Mouse (Mus musculus) bone marrow, adult 2 months (tissue): ENCODE results near the gene Nf1. TPM values are rescaled to one million over a fixed set of nuclear protein-coding genes. Genes with fewer than 3 reads are reported as not detected.

Experiments used
- H3K27ac ChIP-seq: fragments of 200-500 bp; 2 replicates; pipeline ENCODE4 v1.5.1; 2012; ENCODE audit warnings: low read depth, mild to moderate bottlenecking, control low read depth, inconsistent platforms, low read length; ENCODE audit not compliant: control insufficient read depth, poor library complexity, insufficient read depth
- H3K4me1 ChIP-seq: fragments of 200-500 bp; 2 replicates; pipeline ENCODE4 v1.6.1; 2011; ENCODE audit warnings: low read length; ENCODE audit not compliant: control insufficient read depth, insufficient read depth
- H3K4me3 ChIP-seq: fragments of 200-500 bp; replicated peaks from 2 replicates; pipeline ENCODE3; 2011; ENCODE audit warnings: mild to moderate bottlenecking, low read depth, low read length, control low read depth; ENCODE audit not compliant: control insufficient read depth
- CTCF ChIP-seq: fragments of 200-500 bp; IDR thresholded peaks from 2 replicates; pipeline ENCODE4 v1.5.1; 2011; ENCODE audit warnings: low read length, control low read depth; ENCODE audit not compliant: control insufficient read depth, insufficient read depth
- POLR2A ChIP-seq: fragments of 200-500 bp; IDR thresholded peaks from 2 replicates; pipeline ENCODE4 v1.6.1; 2011; ENCODE audit warnings: low read depth, mild to moderate bottlenecking, control low read depth, low read length, borderline replicate concordance; ENCODE audit not compliant: control insufficient read depth
- WGBS: fragments of 180-500 bp; shearing (Covaris S2); methylation state at CpG from one replicate; pipeline ENCODE4 v1.1.7; 2018; 5-methylcytosine and 5-hydroxymethylcytosine counted together
- polyA plus RNA-seq: library from polyadenylated mRNA; stranded (reverse); fragments of >200 nt; gene quantifications from 2 replicates; pipeline ENCODE4 v1.2.4, GENCODE M21; 2011; ENCODE audit warnings: low replicate concordance; ENCODE audit not compliant: missing spikeins, insufficient read depth, insufficient read length

The Nf1 gene
- polyA plus RNA-seq, 1 experiment = 3.0 TPM

DNA sequence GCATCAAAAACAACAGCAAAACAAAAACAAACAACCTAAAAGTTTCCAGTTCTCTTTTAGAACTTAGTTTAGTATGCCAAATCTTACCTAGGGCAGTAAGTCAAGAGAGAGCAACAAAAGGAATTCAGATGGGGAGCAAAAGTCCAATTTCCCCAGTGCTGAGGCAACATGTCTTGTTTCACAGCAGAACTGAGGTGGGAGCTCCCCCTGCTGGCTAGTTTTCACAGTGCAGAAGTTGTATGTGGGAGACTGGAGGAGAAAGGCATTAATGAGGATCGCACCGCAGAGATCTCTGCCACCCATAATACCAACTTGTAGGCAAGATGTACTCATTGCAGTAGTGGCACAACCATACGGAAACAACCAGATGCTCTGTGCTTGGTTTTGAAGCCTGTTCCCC is 58.8 kb downstream of the Nf1 start:
- Histone ChIP-seq H3K4me1 (no peaks in the 10 kb centered on the region), H3K4me3 (no peak overlapping the region), H3K27ac (no peak overlapping the region)
- WGBS = 27% methylated on average over 3 of the region's 3 CpGs
- TF ChIP-seq POLR2A (no peak), CTCF (peak; percentile 92)

DNA sequence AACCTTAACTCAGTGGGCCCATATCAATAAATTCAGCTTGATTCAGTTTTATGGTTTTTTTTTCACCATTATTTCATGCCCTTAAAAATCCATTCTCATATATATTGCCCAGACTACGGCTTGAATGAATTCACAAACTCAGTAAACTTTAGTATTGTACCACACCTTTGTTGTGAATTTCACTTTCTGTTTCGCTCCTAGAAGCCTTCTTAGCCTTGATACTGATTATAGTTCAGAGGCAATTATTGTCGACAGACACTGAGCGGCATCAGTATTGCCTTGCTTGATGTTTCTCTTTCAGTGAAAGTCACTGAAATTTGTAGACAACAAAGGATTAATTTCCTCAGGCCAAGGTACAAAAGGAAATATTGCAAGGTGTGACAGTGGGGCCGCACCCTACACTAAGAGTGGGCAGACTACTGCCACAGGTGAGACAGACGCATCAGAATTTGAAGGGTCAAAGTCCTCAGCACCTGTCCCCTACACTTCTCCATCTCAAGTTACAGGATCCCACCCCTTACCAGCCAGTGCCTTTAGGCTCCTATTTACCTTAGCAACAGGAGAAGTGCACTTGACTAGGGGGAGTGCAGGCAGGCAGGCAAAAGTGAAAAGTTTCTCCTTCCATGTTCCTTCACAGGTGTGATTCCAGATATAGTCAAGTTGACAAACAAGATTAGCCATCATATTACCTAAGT is 64.3 kb downstream of the Nf1 start:
- H3K4me1 ChIP-seq = no peaks in the 10 kb centered on the region
- 81% methylated on average over 6 of the region's 6 CpGs for WGBS
- H3K4me3 ChIP-seq = no peak overlapping the region
- H3K27ac ChIP-seq = no peak overlapping the region
- TF ChIP-seq CTCF = no peak
- no peak for TF ChIP-seq POLR2A

DNA sequence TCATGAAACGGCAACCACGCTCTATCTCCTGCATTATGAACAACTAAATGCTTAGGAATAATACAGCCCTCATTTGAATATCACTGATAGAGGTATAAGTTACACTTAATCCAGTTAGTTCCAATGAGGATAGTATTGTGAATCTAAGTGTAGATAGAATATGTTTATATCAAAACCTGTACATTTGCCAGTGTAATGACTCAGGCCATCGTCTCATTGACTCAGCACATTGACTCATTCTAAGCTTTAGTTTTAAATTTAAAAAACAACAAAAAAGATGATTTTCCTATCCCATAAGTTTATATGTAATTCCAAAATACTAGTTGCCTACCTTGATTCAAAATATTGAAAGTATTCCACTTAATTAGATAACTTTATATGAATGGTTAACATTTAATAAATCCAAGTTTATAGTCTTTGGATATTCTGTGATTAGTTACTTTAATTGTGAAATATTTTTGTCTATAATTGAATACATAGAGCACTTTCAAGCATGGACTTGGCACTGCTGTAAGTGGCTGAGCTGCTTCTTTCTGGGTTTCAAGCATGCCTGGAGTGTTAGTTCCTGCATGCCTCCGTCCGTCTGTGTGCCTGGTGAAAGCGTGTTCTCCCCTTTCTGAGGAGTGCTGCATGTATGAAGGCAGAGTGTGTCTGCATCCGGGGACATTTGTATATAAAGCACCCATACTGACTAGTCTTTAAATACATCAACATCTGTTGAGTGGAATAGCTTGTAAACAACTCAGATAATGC is 74.4 kb downstream of the Nf1 start:
- no peak overlapping the region for H3K27ac ChIP-seq
- no peak for TF ChIP-seq CTCF
- TF ChIP-seq POLR2A = no peak
- no peaks in the 10 kb centered on the region for H3K4me1 ChIP-seq
- 84% methylated on average over 7 of the region's 7 CpGs for WGBS
- no peak overlapping the region for H3K4me3 ChIP-seq

DNA sequence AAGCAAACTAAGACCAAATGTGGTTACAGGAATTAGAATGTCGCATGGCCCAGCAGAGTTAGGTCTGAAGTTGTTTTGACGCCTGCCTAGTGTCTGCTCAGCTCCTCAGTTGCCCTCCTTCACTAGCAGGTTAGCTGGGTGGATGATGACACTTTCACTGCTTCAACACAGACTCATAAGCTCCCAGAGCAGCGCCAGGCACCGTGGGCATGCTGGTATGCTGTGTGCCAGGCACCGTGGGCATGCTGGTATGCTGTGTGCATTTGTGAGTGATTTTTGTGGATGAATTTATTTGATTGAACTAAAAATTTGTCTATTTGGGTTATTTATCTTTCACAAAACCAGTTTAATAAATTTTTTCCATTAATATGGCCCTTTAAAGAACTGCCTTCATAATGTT is 83.0 kb downstream of the Nf1 start:
- H3K4me3 ChIP-seq = no peak overlapping the region
- H3K27ac ChIP-seq = no peak overlapping the region
- H3K4me1 ChIP-seq = no peaks in the 10 kb centered on the region
- WGBS = 86% methylated on average over 5 of the region's 5 CpGs
- TF ChIP-seq POLR2A = no peak
- no peak for TF ChIP-seq CTCF

DNA sequence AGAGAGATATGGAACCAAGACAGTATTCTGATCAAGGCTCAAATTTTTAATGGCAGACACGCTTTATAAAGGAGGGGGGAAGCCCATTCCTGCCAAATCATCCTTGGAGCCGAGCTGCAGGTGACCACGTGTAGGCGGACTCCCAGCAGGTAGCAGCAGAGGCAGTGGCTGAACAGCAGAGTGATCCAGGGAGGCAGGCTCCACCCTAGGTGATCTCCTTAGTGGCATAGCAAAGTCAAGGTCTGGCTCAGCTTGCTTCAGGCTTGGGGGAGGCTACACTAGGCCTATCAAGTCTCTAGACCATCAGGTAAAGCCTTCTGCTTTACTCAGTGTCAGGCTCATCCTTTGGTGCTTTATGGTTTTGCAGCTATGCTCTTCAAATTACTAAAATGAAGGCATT is 87.1 kb downstream of the Nf1 start:
- WGBS = 88% methylated on average over 4 of the region's 4 CpGs
- no peak overlapping the region for H3K27ac ChIP-seq
- no peak for TF ChIP-seq POLR2A
- TF ChIP-seq CTCF = no peak
- H3K4me1 ChIP-seq = peaks cover 1% of the 10 kb centered on the region; the same call in 1 of the 2 replicates
- no peak overlapping the region for H3K4me3 ChIP-seq

DNA sequence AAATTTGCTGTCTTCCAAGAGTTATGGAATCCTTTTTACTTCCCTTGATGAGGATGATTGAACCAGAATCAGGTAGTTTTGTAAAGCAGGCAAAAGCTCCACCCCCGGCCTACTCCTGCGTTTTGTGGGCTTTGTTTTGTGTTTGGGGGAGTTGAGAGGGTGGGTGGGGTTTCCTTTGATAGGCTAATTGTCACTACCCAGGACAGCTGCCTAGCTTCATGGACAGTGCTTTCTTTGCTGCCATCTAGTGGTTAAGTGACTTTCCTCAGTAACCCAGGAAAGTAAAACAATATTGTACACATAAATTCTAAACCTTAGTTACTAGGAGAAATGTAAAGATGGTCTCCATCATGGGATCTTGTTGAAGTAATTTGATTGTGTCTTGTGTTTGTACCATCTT is 88.1 kb downstream of the Nf1 start:
- TF ChIP-seq POLR2A (no peak), CTCF (no peak)
- H3K27ac ChIP-seq = no peak overlapping the region
- 0% methylated on average over 2 of the region's 2 CpGs for WGBS
- H3K4me3 ChIP-seq = no peak overlapping the region
- peaks cover 1% of the 10 kb centered on the region; the same call in 1 of the 2 replicates for H3K4me1 ChIP-seq

DNA sequence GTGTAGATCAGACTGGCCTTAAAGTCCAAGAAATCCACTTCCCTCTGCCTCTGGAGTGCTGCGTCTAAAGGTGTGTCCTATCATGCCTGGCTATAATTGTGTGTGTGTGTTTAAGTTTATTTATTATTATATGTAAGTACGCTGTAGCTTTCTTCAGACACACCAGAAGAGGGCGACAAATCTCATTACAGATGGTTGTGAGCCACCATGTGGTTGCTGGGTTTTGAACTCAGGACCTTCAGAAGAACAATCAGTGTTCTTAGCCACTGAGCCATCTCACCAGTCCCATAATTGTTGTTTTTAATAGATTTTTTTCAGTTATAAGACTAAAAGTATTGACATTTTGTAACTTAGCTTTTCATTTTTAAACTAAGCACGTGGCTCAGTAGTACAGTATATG is 95.8 kb downstream of the Nf1 start:
- 81% methylated on average over 4 of the region's 4 CpGs for WGBS

DNA sequence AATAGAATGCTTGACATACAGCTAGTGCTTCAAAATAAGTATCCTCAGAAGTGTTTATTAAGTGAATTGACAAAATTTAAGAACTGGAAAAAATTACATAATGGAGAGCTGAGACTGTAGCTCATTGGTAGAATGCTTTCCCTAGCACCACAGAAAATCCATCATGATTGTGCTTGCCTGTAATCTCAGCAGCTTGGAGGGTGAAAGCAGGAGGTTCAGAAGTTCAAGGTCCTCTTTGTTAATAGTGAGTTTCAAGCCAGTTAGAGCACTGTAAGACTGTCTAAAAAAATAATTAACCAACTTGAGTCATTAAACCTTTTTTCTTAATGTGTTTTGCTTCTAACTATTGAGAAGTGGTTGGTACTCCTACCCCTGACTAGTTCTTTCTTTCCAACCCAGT is 108.9 kb downstream of the Nf1 start:
- H3K27ac ChIP-seq = no peak overlapping the region
- H3K4me3 ChIP-seq = no peak overlapping the region
- no peak for TF ChIP-seq POLR2A
- no peak for TF ChIP-seq CTCF
- no peaks in the 10 kb centered on the region for H3K4me1 ChIP-seq

More for the DNA sequence above, 95.8 kb downstream of the Nf1 start:
- TF ChIP-seq POLR2A (no peak), CTCF (no peak)
- Histone ChIP-seq H3K4me3 (no peak overlapping the region), H3K27ac (no peak overlapping the region), H3K4me1 (peaks cover 1% of the 10 kb centered on the region; the same call in 1 of the 2 replicates)

DNA sequence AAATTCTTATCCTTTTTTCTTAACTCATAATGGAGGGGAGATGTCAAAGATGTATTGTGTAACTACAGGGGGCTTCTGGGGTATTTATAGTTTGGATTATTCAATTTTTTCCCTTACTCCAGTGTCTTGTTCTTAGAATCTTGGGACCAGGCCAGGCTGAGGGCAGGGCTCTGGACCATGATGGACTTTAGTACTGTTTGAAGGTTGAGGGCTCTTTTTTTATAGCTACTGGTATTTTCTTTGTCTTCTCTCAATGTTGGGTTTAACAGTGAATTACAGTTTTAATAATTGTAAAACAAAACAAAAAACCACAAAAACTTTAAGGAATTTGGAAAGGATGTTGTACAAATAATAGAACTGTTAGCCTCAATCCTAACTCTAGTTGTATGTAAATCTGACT is 113.5 kb downstream of the Nf1 start:
- Histone ChIP-seq H3K4me1 (no peaks in the 10 kb centered on the region), H3K4me3 (no peak overlapping the region), H3K27ac (no peak overlapping the region)
- no peak for TF ChIP-seq POLR2A
- no peak for TF ChIP-seq CTCF

DNA sequence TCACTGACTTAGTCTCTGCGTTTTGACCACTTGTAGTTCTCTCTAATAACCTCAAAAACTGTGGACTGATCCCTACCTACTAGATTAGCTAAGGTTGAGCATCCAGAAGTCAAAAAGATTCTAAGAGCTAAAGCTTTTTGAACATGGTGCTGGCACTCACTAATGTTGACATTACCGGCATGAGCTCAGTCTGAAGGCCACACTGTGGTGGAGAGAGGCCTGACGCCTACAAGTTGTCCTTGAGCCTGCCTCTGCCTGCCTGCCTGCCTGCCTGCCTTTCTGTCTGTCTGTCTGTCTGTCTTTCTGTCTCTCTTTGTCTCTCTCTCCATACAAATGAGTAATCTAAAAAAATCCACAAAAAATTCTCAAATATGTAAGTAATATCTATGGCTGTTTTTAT is 118.4 kb downstream of the Nf1 start:
- WGBS = 80% methylated on average over 3 of the region's 3 CpGs
- no peak overlapping the region for H3K4me3 ChIP-seq
- H3K4me1 ChIP-seq = no peaks in the 10 kb centered on the region
- TF ChIP-seq CTCF (no peak), POLR2A (no peak)
- no peak overlapping the region for H3K27ac ChIP-seq
